Mouse (Mus musculus) ES-E14 (cell line): ENCODE data around the gene Cd40. TPM values are rescaled to one million over a fixed set of nuclear protein-coding genes. Genes with fewer than 3 reads are reported as not detected.
A peak's percentile ranks its signal among the peaks of the same experiment; 100 is the strongest.

Experiments used
- DNase-seq: peaks from one replicate; pipeline ENCODE4 v3.0.0-alpha.2; 2013; ENCODE audit warnings: low read depth, low spot score
- H3K27ac ChIP-seq: 2 replicates; pipeline ENCODE4 v1.5.1; 2012; ENCODE audit warnings: low read depth, mild to moderate bottlenecking, low read length, moderate library complexity, mixed read lengths; ENCODE audit not compliant: poor library complexity, insufficient read depth, severe bottlenecking
- H3K36me3 ChIP-seq: 2 replicates; pipeline ENCODE4 v1.6.1; 2012; ENCODE audit warnings: mild to moderate bottlenecking, low read length, moderate library complexity, mixed read lengths; ENCODE audit not compliant: control insufficient read depth, poor library complexity, insufficient read depth, severe bottlenecking
- H3K4me1 ChIP-seq, 2 experiments: fragments of 150-350 bp in 1 of 2; sonication (generic) in 1 of 2; 2 replicates each; pipeline ENCODE4 v1.6.1; 2012; ENCODE audit warnings: low read length in 2 of 2, mild to moderate bottlenecking in 1 of 2, mixed read lengths in 1 of 2; ENCODE audit not compliant: control insufficient read depth in 2 of 2, insufficient read depth in 2 of 2, poor library complexity in 1 of 2
- H3K4me3 ChIP-seq, 2 experiments: fragments of 150-350 bp in 1 of 2; sonication (generic) in 1 of 2; 2 replicates each; pipeline ENCODE4 v1.5.1; 2012; ENCODE audit warnings: low read length in 2 of 2, low read depth in 1 of 2, mild to moderate bottlenecking in 1 of 2, mixed read lengths in 1 of 2; ENCODE audit not compliant: insufficient read depth in 1 of 2, poor library complexity in 1 of 2, severe bottlenecking in 1 of 2
- H3K9ac ChIP-seq: 2 replicates; pipeline ENCODE4 v1.6.1; 2012; ENCODE audit warnings: low read depth, mild to moderate bottlenecking, low read length, mixed read lengths; ENCODE audit not compliant: poor library complexity, insufficient read depth, severe bottlenecking
- H3K9me3 ChIP-seq: fragments of 150-350 bp; sonication (generic); 2 replicates; pipeline ENCODE4 v1.6.1; 2012; ENCODE audit warnings: low read depth, mild to moderate bottlenecking, low read length; ENCODE audit not compliant: control insufficient read depth, insufficient read depth
- CHD2 ChIP-seq: IDR thresholded peaks from 2 replicates; pipeline ENCODE4 v1.6.1; 2014; ENCODE audit warnings: mild to moderate bottlenecking, low read depth, low read length, inconsistent platforms
- HCFC1 ChIP-seq: IDR thresholded peaks from 2 replicates; pipeline ENCODE4 v1.6.1; 2012; ENCODE audit warnings: low read length, inconsistent platforms, borderline replicate concordance; ENCODE audit not compliant: insufficient read depth
- MAFK ChIP-seq: IDR thresholded peaks from 2 replicates; pipeline ENCODE4 v1.6.1; 2014; ENCODE audit warnings: mild to moderate bottlenecking, low read depth, low read length, inconsistent platforms; ENCODE audit not compliant: insufficient read depth
- ZC3H11A ChIP-seq: IDR thresholded peaks from 2 replicates; pipeline ENCODE4 v1.6.1; 2012; ENCODE audit warnings: low read depth, mild to moderate bottlenecking, inconsistent platforms, low read length, borderline replicate concordance
- ZNF384 ChIP-seq: IDR thresholded peaks from 2 replicates; pipeline ENCODE4 v1.6.1; 2012; ENCODE audit warnings: low read depth, low read length, inconsistent platforms
- in situ Hi-C, 2 experiments: fragments of 600-800 bp; cut with MboI; formaldehyde crosslinking; loops; one replicate each; pipeline ENCODE4 v1.15.1; 2025; ENCODE audit warnings: low sequenced_read_pairs in 2 of 2, inconsistent platforms in 1 of 2; ENCODE audit not compliant: unreplicated experiment in 2 of 2
- total RNA-seq: library from RNA; depleted of rRNA; stranded (reverse); fragments of 300-350 nt; gene quantifications from 2 replicates; pipeline ENCODE4 v1.2.3, GENCODE M21; 2012

The Cd40 gene
- total RNA-seq, 1 experiment = 5.7 TPM

DNA sequence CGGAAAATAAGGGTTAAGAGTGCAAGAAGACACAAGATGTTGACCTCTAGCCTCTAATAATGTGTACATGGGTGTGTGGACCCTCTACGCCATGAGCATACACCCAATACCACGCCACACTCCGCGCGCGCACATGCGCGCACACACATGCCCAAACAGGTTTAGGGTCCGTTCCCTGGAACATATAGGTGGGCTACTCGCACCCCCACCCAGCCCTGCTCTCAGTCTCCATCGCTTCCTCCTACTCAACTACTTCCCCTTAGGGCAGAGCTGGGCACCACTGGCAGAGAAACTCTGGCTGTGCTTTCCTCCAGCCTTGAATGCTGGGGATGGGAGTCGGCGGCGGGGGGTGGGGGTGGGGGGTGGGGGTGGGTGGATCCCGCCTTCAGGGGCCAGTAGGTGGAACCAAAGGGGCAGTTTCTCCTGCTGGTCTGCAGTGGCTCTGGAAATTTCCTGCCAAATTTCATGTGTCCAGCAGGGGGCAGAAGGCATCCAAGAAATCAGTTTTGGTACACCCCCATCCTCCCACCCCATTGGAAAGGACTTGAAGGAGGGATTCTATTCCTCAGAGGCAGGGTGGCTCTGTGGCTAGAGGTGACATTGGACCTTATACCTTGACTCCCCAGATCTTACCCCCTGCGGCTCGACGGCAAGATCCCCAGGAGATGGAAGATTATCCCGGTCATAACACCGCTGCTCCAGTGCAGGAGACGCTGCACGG, 14.8 kb downstream of the Cd40 start:
- Histone ChIP-seq H3K4me3 (peak overlapping the region in 1 of 2 experiments; percentile 25; a peak in 3 of 4 replicates), H3K9me3 (no peaks in the 10 kb centered on the region), H3K36me3 (no peaks in the 10 kb centered on the region), H3K9ac (no peak overlapping the region), H3K4me1 (peaks cover 0 to 15% of the 10 kb centered on the region in 2 experiments; a peak in 1 of 4 replicates), H3K27ac (no peak overlapping the region)
- TF ChIP-seq ZNF384 = no peak
- no peak for TF ChIP-seq HCFC1
- TF ChIP-seq ZC3H11A = peak; percentile 71
- peak; percentile 59 for DNase-seq
- in situ Hi-C loops = loop anchor here (5.0 to 10.0 kb wide), 3 partner anchors 202 to 275 kb away; partner anchors contain the start of gene Slc35c2 (in 1 of the 2)

DNA sequence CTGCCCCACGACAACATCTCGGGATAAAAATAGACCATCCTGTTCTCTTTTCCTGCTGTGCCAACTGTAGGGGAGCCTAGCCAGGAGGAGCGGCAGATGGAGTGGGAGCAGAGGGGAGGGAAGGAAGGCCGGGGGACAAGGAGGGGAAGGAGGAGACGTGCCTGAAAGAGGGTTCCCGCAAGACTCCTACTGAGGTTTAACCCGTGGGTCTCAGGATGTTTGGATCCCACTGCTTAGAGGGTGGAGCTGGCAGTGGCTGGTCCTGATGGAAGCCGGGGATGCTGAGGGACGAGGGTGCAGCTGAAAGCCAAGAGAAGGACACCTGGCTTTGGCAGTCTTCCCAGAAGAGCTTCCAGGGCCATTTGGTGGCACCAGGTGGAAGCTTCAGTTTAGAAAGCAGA, 18.0 kb downstream of the Cd40 start:
- Histone ChIP-seq H3K27ac (no peak overlapping the region), H3K9me3 (no peaks in the 10 kb centered on the region), H3K4me3 (no peak overlapping the region), H3K4me1 (peaks cover 0 to 19% of the 10 kb centered on the region in 2 experiments; a peak in 1 of 4 replicates), H3K9ac (no peak overlapping the region), H3K36me3 (no peaks in the 10 kb centered on the region)
- no peak for TF ChIP-seq MAFK
- TF ChIP-seq CHD2 = no peak
- no peak for TF ChIP-seq ZNF384
- no peak for TF ChIP-seq HCFC1
- TF ChIP-seq ZC3H11A = no peak
- in situ Hi-C loops = loop anchor here (5.0 to 10.0 kb wide), 3 partner anchors 199 to 271 kb away; partner anchors contain the start of gene Slc35c2 (in 1 of the 2)
- no peak for DNase-seq

DNA sequence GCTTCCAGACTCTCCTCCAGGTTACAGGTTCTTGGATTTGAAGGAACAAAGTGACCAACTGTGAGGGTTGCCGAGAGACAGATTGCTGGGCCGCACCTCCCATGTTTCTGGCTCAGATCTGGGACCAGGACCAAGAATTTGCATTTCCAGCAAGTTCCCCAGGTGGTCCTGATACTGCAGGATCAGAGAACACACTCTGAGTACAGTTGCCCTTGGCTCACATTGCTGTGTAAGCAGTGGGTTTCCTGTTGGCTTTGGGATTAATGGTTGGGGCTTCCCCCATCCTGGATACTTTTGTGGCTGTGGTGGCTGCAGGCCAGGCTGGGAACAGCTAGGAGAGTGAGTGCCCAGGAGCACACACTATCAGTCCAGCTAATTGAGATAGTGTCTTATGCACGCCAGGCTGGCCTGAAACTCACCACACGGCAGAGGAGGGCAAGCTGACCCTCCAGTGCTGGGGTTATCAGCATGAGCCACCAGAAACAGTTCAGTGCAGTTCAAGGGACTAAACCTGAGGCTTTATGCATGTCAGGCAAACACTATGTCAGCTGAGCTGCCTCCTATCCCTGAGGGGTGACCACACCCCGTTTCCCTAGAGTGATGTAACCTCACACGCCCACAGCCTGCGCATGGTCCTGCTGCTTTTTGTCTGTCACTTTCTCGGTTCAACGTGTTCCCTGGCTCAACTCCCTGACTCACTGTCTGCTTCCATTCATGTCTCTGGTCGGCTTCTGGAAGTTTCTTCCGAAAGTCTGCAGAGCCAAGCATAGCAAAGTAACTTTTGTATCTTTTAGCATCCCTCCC, 18.9 kb downstream of the Cd40 start:
- Histone ChIP-seq H3K9me3 (no peaks in the 10 kb centered on the region), H3K27ac (no peak overlapping the region), H3K4me1 (peaks cover 0 to 19% of the 10 kb centered on the region in 2 experiments; a peak in 1 of 4 replicates), H3K4me3 (no peak overlapping the region), H3K36me3 (no peaks in the 10 kb centered on the region), H3K9ac (no peak overlapping the region)
- DNase-seq = no peak
- no peak for TF ChIP-seq ZNF384
- no peak for TF ChIP-seq ZC3H11A
- no peak for TF ChIP-seq CHD2
- no peak for TF ChIP-seq HCFC1
- TF ChIP-seq MAFK = no peak
- in situ Hi-C loops = loop anchor here (5.0 to 10.0 kb wide), 3 partner anchors 198 to 271 kb away; partner anchors contain the start of gene Slc35c2 (in 1 of the 2)

- no peaks in the 10 kb centered on the region for H3K36me3 ChIP-seq
- H3K9me3 ChIP-seq = no peaks in the 10 kb centered on the region
- no peak overlapping the region for H3K27ac ChIP-seq
- TF ChIP-seq HCFC1 = no peak
- no peak for TF ChIP-seq CHD2
- no peak for TF ChIP-seq ZNF384
- TF ChIP-seq ZC3H11A = peak; percentile 94
- no peak for TF ChIP-seq MAFK
- no peak overlapping the region for H3K4me3 ChIP-seq
- DNase-seq = peak; percentile 64
- in situ Hi-C loops = loop anchor here (5.0 to 10.0 kb wide), 4 partner anchors 197 to 287 kb away; partner anchors contain the start of gene Slc35c2 (in 1 of the 2)
- no peak overlapping the region for H3K9ac ChIP-seq
- peaks cover 0 to 16% of the 10 kb centered on the region in 2 experiments; a peak in 1 of 4 replicates for H3K4me1 ChIP-seq
Measured at GRCm38 (mm10) chr2:165074937-165075336, 19.5 kb downstream of the Cd40 start.
